Mouse (Mus musculus) liver, adult 2 months (tissue): ENCODE data around the gene Raph1.

ENCODE experiments used
- CTCF ChIP-seq: fragments of 200-500 bp; IDR thresholded peaks from 2 replicates; pipeline ENCODE4 v1.5.1; 2011; ENCODE audit warnings: low read depth, low read length, control low read depth
- POLR2A ChIP-seq: fragments of 200-500 bp; IDR thresholded peaks from 2 replicates; pipeline ENCODE4 v1.6.1; 2011; ENCODE audit warnings: low read length, control low read depth; ENCODE audit not compliant: insufficient read depth; ENCODE audit errors: extremely low read depth

DNA sequence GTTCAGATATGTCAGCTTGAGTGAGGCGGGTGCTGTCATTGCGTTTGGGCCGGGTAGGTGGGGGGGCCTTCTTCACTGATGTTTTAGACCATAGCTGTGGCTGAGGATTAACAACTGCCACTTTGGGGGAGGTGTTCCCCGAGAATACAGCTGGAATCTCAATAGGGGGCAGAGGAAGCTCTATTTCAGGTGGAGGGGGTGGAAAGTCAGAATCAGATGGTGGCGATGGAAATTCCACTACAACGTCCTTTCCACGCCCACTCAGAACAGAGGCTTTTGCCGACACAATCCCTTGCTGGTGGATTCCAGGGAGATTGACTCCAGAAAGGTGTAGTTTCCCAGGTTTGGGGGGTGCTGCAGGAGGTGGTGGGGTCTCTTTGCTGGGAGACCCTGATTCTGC, 78.3 kb downstream of the Raph1 start:
- TF ChIP-seq CTCF (no peak), POLR2A (no peak)
